Mouse (Mus musculus) hindbrain, embryonic 15.5 days (tissue): ENCODE measurements at regions not wholly inside any gene's neighbourhood (a gene's known extent, or its start where the extent isn't known, plus 50 kb on each side); places are given as distances from the start of the nearest gene placed in this dataset.

Experiments used
- ATAC-seq: fragments of 200-750 bp; cut with Nextera tagmentation; 2 replicates; pipeline ENCODE4 v1.8.0; 2017; ENCODE audit warnings: low read depth, moderate number of reproducible peaks, moderate TSS enrichment; ENCODE audit not compliant: low FRiP score
- H3K27ac ChIP-seq: fragments of 300-500 bp; sonication (generic); replicated peaks from 2 replicates; pipeline ENCODE4 v1.5.1; 2015; ENCODE audit warnings: mild to moderate bottlenecking, inconsistent platforms
- H3K27me3 ChIP-seq: fragments of 300-500 bp; sonication (generic); 2 replicates; pipeline ENCODE4 v1.6.1; 2015; ENCODE audit warnings: control low read depth, inconsistent platforms
- H3K36me3 ChIP-seq: fragments of 300-500 bp; sonication (generic); 2 replicates; pipeline ENCODE4 v1.6.1; 2015; ENCODE audit warnings: control low read depth, inconsistent platforms
- H3K4me1 ChIP-seq: fragments of 300-500 bp; sonication (generic); replicated peaks from 2 replicates; pipeline ENCODE4 v1.6.1; 2015; ENCODE audit warnings: control low read depth, inconsistent platforms
- H3K4me2 ChIP-seq: fragments of 300-500 bp; sonication (generic); 2 replicates; pipeline ENCODE4 v1.6.1; 2015; ENCODE audit warnings: moderate library complexity, mild to moderate bottlenecking, inconsistent platforms
- H3K4me3 ChIP-seq: fragments of 300-500 bp; sonication (generic); 2 replicates; pipeline ENCODE4 v1.5.1; 2015; ENCODE audit warnings: mild to moderate bottlenecking, inconsistent platforms
- H3K9ac ChIP-seq: fragments of 300-500 bp; sonication (generic); 2 replicates; pipeline ENCODE4 v1.6.1; 2015; ENCODE audit warnings: inconsistent platforms
- H3K9me3 ChIP-seq: fragments of 300-500 bp; sonication (generic); 2 replicates; pipeline ENCODE4 v1.6.1; 2016; ENCODE audit warnings: control low read depth, inconsistent platforms
- WGBS: fragments of 180-500 bp; shearing (Covaris S2); methylation state at CpG from one replicate; pipeline ENCODE4 v1.1.7; 2015; 5-methylcytosine and 5-hydroxymethylcytosine counted together

DNA sequence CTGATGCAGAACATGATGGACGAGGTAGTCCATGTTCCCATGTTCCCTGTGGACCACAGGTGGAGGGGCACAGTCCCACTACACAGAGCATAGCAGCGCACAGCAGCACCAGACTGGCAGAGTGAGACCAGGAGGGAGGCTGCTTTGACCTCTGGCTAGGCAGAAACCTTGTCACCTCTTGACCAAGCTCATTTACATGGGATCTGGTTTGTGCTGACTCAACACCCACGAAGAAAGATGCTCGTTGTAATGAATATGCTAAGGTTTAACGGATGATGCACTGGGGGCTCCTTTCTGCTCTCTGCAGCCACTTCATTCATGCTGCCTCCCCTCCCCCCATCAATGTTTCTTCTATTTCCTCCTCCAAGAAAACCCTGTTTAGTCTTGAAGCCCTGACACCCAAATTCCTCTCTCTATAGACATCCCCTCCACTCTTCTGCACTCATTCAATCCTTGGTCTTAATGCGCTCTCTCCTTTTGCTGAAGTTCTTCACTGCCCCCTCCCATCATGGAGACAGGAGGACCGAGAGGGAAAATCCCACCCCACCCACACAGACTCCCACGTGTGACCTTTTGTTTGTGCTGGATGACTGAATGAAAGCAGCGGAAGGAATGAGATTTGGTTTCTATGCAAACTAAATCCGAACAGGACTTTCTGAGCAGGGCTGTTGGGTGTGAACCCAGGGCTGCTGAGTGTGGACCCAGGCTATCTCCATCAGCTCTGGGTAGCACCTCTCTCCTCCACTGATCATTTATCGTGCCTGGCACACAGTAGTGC lies 156.6 kb upstream of the Spdye4c start:
- H3K4me1 ChIP-seq = no peaks in the 10 kb centered on the region
- WGBS = 47% methylated on average over 11 of the region's 11 CpGs
- H3K27me3 ChIP-seq = no peaks in the 10 kb centered on the region
- no peak for ATAC-seq
- no peaks in the 10 kb centered on the region for H3K36me3 ChIP-seq
- H3K9me3 ChIP-seq = no peaks in the 10 kb centered on the region
- no peak overlapping the region for H3K9ac ChIP-seq
- H3K27ac ChIP-seq = no peak overlapping the region
- no peak overlapping the region for H3K4me2 ChIP-seq
- no peak overlapping the region for H3K4me3 ChIP-seq

DNA sequence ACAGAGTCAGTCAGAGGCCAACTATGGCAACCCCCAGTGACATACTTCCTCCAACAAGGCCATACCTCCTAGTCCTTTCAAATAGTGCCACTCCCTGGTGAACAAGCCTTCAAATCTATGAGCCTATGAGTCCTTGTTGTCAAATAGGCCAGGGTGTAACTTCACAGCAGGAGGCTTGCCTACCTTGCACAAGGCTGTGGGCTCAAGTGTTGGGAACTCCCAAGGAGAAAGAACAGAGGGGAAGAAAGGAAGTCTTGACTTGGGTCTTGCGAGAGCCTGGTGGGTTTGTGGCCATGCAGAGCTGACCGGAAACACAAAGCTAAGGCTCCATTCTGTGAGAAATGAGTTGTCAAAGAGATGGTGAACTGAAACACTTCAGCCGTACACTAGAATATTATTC lies 154.6 kb upstream of the Spdye4c start:
- H3K27me3 ChIP-seq = no peaks in the 10 kb centered on the region
- no peak for ATAC-seq
- WGBS = 95% methylated on average over 3 of the region's 3 CpGs
- no peaks in the 10 kb centered on the region for H3K4me1 ChIP-seq
- no peak overlapping the region for H3K4me3 ChIP-seq
- H3K36me3 ChIP-seq = no peaks in the 10 kb centered on the region
- H3K27ac ChIP-seq = no peak overlapping the region
- H3K4me2 ChIP-seq = no peak overlapping the region
- no peaks in the 10 kb centered on the region for H3K9me3 ChIP-seq
- H3K9ac ChIP-seq = no peak overlapping the region

DNA sequence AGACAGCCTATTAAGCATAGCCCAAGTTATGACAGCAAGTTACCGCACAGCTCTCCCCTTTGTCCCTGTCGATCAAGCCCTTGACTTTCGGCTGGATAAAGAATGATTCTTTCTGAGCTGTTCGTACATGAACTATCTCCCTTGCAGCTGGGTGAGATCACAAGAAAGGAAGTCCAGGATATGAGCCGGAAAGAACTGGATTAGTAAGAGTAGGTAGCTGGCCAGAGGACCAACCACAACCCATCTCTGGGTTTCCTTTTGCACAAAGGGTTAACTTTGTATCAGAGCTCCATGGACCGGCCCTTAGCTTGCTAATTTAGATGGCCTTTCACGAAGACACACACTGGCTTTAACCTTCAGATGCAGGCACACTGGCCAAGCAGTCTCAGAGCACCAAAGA lies 153.3 kb upstream of the Spdye4c start:
- Histone ChIP-seq H3K4me1 (no peaks in the 10 kb centered on the region), H3K27ac (no peak overlapping the region), H3K9me3 (no peaks in the 10 kb centered on the region), H3K4me3 (no peak overlapping the region), H3K9ac (no peak overlapping the region), H3K36me3 (no peaks in the 10 kb centered on the region), H3K27me3 (no peaks in the 10 kb centered on the region), H3K4me2 (no peak overlapping the region)
- ATAC-seq = no peak
- WGBS = 67% methylated on average over 7 of the region's 7 CpGs

DNA sequence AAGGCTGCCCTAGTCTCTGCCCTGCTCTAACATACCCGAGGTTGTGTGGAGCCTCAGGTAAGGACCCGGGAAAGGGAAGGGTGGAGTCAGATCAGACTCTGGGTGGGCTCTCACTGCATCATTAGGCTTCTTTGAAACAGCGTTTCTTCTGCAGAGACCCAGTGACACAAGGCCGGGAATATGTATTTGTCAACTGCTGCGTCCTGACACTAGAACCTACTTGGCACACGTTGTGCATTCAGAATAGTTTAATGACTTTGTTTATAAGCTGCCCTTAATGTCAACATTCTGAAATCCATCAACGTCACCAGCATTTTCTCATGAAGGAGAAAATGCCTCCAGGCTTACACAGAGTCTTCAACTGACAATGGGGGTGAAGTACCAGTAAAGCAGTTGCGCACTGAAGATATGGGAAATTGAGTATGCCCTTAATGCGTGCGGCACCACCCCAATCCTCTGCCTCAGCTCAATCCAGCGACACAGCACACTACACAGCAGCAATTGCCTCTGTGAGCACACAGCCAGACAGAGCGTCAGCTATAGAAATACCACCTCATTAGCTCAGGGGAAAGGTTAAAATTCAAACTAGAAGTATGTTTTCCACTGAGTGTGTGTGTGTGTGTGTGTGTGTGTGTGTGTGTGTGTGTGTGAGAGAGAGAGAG lies 152.7 kb upstream of the Spdye4c start:
- peak; percentile 63 for ATAC-seq
- 51% methylated on average over 12 of the region's 12 CpGs for WGBS
- H3K4me2 ChIP-seq = no peak overlapping the region
- H3K9ac ChIP-seq = no peak overlapping the region
- H3K36me3 ChIP-seq = no peaks in the 10 kb centered on the region
- no peaks in the 10 kb centered on the region for H3K4me1 ChIP-seq
- no peak overlapping the region for H3K27ac ChIP-seq
- no peaks in the 10 kb centered on the region for H3K27me3 ChIP-seq
- no peaks in the 10 kb centered on the region for H3K9me3 ChIP-seq
- H3K4me3 ChIP-seq = no peak overlapping the region

DNA sequence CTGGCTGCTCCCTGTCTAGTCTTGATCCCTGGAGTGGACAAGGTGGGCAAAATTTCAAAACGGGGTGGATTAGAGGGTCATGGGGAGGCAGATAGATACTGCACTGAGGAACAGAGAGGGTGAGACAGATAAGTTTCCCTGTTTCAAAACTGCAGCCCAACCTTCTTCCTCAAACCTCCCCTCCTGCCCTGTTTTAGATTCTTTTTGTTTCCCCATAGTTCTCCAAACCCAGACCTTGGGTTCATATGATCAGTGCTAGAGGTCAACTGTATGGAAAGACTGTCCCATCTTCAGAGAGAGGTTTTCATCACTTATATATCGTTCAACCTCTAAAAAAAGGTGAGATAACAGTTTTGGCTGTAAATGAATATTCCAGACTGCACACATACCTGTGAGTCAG lies 152.1 kb upstream of the Spdye4c start:
- no peaks in the 10 kb centered on the region for H3K36me3 ChIP-seq
- no peaks in the 10 kb centered on the region for H3K27me3 ChIP-seq
- H3K4me1 ChIP-seq = no peaks in the 10 kb centered on the region
- 85% methylated on average over 2 of the region's 2 CpGs for WGBS
- no peaks in the 10 kb centered on the region for H3K9me3 ChIP-seq
- H3K9ac ChIP-seq = no peak overlapping the region
- ATAC-seq = no peak
- H3K27ac ChIP-seq = no peak overlapping the region
- H3K4me2 ChIP-seq = no peak overlapping the region
- no peak overlapping the region for H3K4me3 ChIP-seq

DNA sequence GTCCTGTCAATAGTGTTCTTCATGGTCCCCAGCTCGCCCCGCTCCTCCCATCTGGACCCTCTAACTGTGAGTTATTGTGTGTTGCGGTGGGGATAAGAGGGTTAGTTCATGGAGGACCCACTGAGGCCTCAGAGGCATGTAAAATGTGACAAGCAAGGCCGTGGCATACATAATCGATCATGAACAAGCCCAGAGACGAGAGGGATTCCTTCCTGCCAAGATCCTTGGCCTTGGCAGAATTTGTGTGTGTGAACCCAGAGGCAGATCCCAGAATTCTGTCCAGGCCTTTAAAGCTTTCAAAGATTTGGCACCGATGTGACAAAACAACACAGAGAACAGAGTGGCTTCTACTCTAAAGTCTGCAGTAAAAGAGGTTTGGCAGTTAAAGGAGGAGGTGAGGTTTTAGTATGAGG lies 146.4 kb upstream of the Spdye4c start:
- no peak overlapping the region for H3K4me3 ChIP-seq
- no peak overlapping the region for H3K27ac ChIP-seq
- no peaks in the 10 kb centered on the region for H3K36me3 ChIP-seq
- H3K9me3 ChIP-seq = no peaks in the 10 kb centered on the region
- no peak overlapping the region for H3K4me2 ChIP-seq
- WGBS = 61% methylated on average over 7 of the region's 7 CpGs
- no peak overlapping the region for H3K9ac ChIP-seq
- peak; percentile 75 for ATAC-seq
- H3K27me3 ChIP-seq = no peaks in the 10 kb centered on the region
- H3K4me1 ChIP-seq = no peaks in the 10 kb centered on the region

DNA sequence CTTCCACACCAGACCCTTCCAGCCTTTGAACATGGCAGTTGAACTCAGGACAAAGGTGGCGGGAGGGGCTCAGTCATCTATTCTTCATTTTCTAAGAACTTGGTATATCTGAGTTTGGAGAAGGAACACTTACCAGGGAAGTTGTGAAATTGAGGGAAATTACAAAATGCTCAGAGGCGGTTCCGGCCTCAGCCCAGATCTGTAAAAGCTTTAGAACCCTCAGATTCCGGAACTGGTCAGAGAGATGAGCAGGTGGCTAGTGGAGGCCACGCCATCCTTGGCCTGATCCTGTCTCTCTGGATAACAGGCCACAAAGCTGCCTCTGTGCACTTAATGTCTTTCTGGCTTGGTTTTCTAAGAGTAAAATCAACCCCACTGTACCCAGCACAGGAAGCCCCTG lies 145.6 kb upstream of the Spdye4c start:
- ATAC-seq = no peak
- WGBS = 95% methylated on average over 5 of the region's 5 CpGs
- H3K9ac ChIP-seq = no peak overlapping the region
- no peaks in the 10 kb centered on the region for H3K9me3 ChIP-seq
- no peaks in the 10 kb centered on the region for H3K36me3 ChIP-seq
- H3K4me1 ChIP-seq = no peaks in the 10 kb centered on the region
- no peak overlapping the region for H3K27ac ChIP-seq
- H3K27me3 ChIP-seq = no peaks in the 10 kb centered on the region
- H3K4me3 ChIP-seq = no peak overlapping the region
- H3K4me2 ChIP-seq = no peak overlapping the region

DNA sequence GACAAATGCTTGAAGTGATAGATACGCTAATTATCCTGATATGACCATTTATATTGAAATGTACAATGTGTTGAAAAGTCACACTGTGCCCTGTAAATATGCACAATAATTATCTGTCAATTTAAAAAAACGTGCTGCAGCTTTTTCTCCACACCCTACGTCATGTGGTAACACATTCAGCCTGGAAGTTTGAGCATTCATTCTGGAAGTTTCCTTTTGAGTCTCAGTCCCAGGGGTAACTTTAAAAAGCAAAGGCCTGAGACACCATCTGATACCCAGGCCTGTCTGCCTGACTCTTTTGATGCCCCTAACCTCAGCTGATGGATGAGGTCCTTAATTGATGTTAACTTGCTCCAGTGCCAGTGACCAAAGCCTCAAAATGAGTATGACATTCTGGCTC lies 141.7 kb upstream of the Spdye4c start:
- Histone ChIP-seq H3K9ac (no peak overlapping the region), H3K36me3 (no peaks in the 10 kb centered on the region), H3K4me1 (no peaks in the 10 kb centered on the region), H3K27ac (no peak overlapping the region), H3K27me3 (no peaks in the 10 kb centered on the region), H3K9me3 (no peaks in the 10 kb centered on the region), H3K4me2 (no peak overlapping the region), H3K4me3 (no peak overlapping the region)
- WGBS = 65% methylated on average over 3 of the region's 3 CpGs
- no peak for ATAC-seq

DNA sequence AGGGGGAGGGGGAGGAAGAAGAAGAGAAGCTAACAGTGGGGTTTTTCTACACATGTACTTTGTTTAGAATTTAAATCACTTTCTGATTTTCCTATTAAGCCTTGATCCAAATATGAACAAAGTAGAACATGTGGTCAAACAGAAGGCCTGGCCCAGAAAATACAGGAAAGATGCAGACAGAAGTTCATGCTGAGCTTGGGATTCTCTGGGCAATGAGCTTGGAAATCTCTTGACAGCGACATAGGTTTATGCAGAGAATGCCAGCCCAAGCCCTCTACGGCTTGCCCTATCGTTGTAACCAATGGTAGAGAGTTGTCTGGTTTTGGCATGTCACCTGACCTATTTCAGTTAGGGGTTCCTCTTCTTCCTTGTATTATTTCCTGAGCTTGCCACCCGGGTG lies 141.0 kb upstream of the Spdye4c start:
- ATAC-seq = no peak
- Histone ChIP-seq H3K4me3 (no peak overlapping the region), H3K27me3 (no peaks in the 10 kb centered on the region), H3K9ac (no peak overlapping the region), H3K9me3 (no peaks in the 10 kb centered on the region), H3K27ac (no peak overlapping the region), H3K4me1 (no peaks in the 10 kb centered on the region), H3K4me2 (no peak overlapping the region), H3K36me3 (no peaks in the 10 kb centered on the region)
- 80% methylated on average over 4 of the region's 4 CpGs for WGBS

DNA sequence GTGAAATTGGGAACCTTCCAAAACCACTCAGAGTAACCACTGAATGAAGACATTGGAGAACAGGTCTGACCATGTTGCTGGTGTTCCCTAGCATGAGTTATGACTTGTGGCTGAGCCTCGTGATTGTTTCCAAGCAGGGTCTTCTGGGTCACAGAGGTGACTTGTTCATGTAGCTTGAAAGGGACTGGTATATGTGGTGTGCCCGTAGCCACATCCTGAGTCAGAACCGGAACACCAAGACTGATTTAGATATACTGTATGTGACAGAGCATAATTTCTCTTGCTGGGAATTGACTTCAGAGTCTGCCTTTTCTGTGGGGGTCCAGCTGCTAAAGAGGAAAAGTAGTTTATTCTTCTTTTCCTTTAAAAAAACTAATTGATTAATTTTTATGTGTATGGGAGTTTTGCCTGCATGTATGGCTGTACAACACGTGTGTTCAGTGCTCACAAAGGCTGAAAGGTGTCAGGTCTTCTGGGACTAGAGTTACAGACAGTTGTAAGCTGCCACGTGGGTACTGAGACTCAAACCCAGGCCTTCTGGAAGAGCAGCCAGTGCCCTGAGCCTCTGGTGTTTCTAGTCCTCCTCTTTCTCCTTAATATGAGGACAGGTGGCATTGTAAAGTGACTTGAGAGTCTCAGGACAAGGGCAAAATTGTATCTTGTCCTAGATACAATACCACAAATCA lies 139.3 kb upstream of the Spdye4c start:
- no peak for ATAC-seq
- Histone ChIP-seq H3K27me3 (no peaks in the 10 kb centered on the region), H3K4me1 (no peaks in the 10 kb centered on the region), H3K4me3 (no peak overlapping the region), H3K36me3 (no peaks in the 10 kb centered on the region), H3K27ac (no peak overlapping the region), H3K9me3 (no peaks in the 10 kb centered on the region), H3K4me2 (no peak overlapping the region), H3K9ac (no peak overlapping the region)
- WGBS = 82% methylated on average over 5 of the region's 5 CpGs

DNA sequence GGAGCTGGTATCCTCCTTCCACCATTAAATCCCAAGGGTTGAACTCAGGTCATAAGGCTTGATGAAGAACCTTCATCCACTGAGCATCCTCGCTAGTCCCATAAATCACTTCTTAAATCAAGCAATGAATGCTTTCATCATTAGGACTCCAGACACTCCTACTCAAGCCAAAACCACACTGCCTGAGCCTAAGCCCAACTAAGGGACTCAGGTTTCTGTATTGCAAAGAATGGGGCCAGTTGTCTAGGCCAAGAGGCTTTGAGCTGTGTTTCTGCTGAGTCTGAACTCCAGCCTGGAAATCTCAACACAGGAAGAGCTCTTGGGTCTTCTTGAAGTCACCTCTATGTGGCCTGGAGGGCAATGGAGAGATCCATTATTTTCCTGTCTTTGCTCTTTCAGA lies 138.4 kb upstream of the Spdye4c start:
- H3K9me3 ChIP-seq = no peaks in the 10 kb centered on the region
- H3K27me3 ChIP-seq = no peaks in the 10 kb centered on the region
- WGBS = 100% methylated on average over 1 of the region's 1 CpGs
- no peak overlapping the region for H3K4me2 ChIP-seq
- H3K4me3 ChIP-seq = no peak overlapping the region
- no peaks in the 10 kb centered on the region for H3K4me1 ChIP-seq
- H3K27ac ChIP-seq = no peak overlapping the region
- no peaks in the 10 kb centered on the region for H3K36me3 ChIP-seq
- no peak for ATAC-seq
- no peak overlapping the region for H3K9ac ChIP-seq

DNA sequence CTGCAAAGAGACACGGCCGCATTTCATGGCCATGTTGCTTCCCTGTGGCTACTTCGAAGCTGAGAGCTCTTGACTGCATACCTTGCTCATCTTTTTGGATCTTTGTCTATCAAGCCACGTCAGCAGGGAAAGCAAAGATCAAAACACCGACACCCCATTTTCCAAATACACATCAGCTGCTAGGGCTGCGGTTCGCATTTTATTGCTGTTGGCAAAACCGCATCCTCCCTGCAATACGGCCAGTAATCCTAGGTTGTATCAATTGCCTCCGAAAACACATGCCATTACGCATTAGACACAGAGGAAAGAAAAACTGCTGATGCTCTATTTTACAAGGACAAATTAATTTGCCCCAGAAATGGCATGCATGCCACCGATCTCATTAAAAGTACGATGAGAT lies 136.5 kb upstream of the Spdye4c start:
- no peak overlapping the region for H3K4me3 ChIP-seq
- H3K36me3 ChIP-seq = no peaks in the 10 kb centered on the region
- no peak overlapping the region for H3K27ac ChIP-seq
- H3K4me2 ChIP-seq = no peak overlapping the region
- 82% methylated on average over 13 of the region's 13 CpGs for WGBS
- no peaks in the 10 kb centered on the region for H3K27me3 ChIP-seq
- no peak for ATAC-seq
- no peaks in the 10 kb centered on the region for H3K9me3 ChIP-seq
- H3K4me1 ChIP-seq = no peaks in the 10 kb centered on the region
- no peak overlapping the region for H3K9ac ChIP-seq
